Mouse (Mus musculus) kidney, postnatal 4 days (tissue): Measurements from ENCODE around the gene Lce1g.

Source experiments
- DNase-seq, 2 experiments: peaks; one replicate each; pipeline ENCODE4 v3.0.0; 2021; ENCODE audit warnings: mixed read lengths in 2 of 2

The Lce1g gene

DNA sequence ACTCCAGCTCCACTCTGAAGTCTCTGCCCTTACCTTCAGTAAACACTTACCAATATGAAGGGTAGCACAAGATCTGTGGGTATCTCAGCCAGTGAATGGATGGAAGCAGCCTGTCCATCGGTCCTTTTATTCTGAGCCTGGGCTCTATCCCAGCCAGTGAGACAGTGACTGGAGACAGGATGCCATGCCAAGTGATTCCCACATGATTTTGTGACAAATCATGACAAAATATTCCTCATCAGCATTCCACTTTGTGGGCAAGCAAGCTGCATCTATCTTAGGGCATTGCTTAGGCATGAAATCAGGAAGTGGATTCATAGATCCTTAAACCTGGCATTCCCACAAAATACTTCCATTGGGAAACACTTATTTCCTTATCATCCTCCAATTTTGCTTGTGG is at the start of gene Lce1g:
TSS of gene Lce1g (minus strand) at position 101 of the 400 bp plus-strand sequence.
- DNase-seq, result no peak

DNA sequence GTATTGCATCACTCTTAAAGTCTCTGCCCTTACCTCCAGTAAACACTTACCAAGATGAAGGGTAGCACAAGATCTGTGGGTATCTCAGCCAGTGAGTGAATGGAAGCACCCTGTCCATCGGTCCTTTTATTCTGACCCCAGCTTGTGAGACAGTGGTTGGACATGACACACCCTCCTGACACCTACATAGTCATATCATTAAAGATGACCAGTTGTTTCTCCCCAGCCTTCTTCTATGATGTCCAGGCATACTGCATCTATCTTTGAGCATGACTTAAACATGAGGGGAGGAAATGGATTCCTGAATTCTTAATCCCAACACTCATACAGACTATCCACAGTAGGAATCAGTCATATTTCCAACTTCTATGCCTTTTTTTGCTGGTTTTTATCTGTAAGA is 38.3 kb upstream of the Lce1g start, which contains the start of gene Lce1j:
TSS of gene Lce1j (minus strand) at position 101 of the 400 bp plus-strand sequence.
- no peak for DNase-seq

GRCm38 (mm10) chr3:92778799-92779198 is 26.7 kb upstream of the Lce1g start, which contains the start of gene Lce1i:
Gene Lce1i, minus strand, starts transcription at chr3:92778899.
- DNase-seq, result no peak

DNA sequence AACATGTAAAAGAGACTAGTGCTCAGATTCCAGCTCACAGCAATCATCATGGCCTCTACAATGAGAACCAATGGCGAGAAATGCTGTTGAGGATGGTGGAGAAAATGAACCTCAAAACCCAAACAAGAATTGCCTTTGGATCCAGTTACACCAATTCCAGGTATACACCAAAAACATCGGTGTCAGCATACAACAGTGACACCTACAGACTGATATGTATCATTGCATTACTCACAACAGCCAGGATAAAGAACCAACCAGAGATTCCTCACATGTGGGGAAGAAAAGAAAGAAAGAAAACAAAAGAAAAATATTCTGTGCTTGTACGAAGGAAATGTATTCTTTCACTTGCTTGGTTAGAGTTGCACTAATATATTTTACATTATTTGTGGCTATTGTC is 19.4 kb upstream of the Lce1g start:
- DNase-seq, result no peak

GRCm38 (mm10) chr3:92764965-92765364 is 12.8 kb upstream of the Lce1g start, which contains the start of gene Lce1h:
Gene Lce1h, minus strand, starts transcription at chr3:92765065.
- no peak for DNase-seq

GRCm38 (mm10) chr3:92753197-92753596 is 1.1 kb upstream of the Lce1g start:
- DNase-seq, result no peak

DNA sequence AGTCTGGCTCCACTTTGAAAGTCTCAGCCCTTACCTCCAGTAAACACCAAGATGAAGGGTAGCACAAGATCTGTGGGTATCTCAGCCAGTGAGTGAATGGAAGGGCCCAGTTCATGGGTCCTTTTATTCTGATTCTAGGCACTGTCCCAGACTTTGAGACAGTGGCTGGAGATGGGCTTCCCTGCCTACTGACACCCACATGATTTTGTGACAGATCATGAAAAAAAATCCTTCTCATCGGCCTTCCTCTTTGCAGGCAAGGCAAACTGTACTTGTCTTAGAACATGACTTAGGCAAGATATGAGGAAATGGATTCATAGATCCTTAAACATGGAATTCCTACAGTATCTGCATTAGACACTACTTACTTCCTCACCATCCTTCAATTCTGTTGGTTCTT is 13.1 kb downstream of the Lce1g start, which contains the start of gene Gm38119:
TSS of gene Gm38119 (minus strand) at position 101 of the 400 bp plus-strand sequence.
- DNase-seq, result no peak

- DNase-seq, result no peak
Observed at GRCm38 (mm10) chr3:92722631-92723030, 29.5 kb downstream of the Lce1g start.

GRCm38 (mm10) chr3:92720250-92720649 is 31.9 kb downstream of the Lce1g start, which contains the start of gene Lce1f:
Gene Lce1f, minus strand, starts transcription at chr3:92720350.
- no peak for DNase-seq

GRCm38 (mm10) chr3:92715122-92715521 is 37.0 kb downstream of the Lce1g start:
- no peak for DNase-seq

- DNase-seq, result no peak
Observed at GRCm38 (mm10) chr3:92708974-92709373, 43.2 kb downstream of the Lce1g start, which contains the start of gene Lce1e. Gene Lce1e, minus strand, starts transcription at chr3:92709074.
